In the genomic region with DNA sequence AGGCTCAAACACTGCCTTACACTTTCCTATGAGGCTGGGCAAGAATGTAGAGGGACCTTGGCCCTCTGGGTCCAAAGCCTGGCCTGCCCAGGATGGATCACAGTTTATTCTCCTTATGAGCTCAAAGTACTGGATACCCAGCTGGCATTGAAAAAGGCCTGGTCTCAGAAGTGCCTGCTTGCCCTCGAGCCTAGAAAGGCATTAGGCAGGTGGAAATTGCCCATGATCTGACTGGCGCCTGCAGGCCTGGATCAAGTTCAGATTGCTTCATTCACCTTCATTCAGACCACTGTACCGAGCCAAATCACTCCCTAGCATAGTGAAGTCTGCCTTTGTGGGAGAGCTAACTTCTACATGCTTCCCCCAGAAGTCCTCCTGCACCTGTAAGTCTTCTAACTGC, we compare ENCODE assay signal across 8 mouse cellular contexts. TPM values are rescaled to one million over a fixed set of nuclear protein-coding genes. Genes with fewer than 3 reads are reported as not detected.
DNase-seq lines count a peak whose midpoint lies in the region; ATAC-seq and TF ChIP-seq lines count a peak whose summit lies in the region.

No protein-coding gene starts in this region.

- peak overlapping the region; percentile 81; the same call in 1 of the 2 replicates for H3K4me3 ChIP-seq in lung, embryonic 14.5 days (ENCODE audit: low read depth, low read length)
- H3K4me3 ChIP-seq in embryonic facial prominence, embryonic 13.5 days = peak overlapping the region; percentile 96
- H3K4me3 ChIP-seq in intestine, postnatal 0 days (ENCODE audit: low read depth, low read length) = peak overlapping the region; percentile 95; the same call in 1 of the 2 replicates
- H3K4me3 ChIP-seq in midbrain, embryonic 16.5 days (ENCODE audit: low read depth, low read length) = peak overlapping the region; percentile 97
- no peak overlapping the region for H3K4me3 ChIP-seq in lung, adult 2 months (replicated peaks; ENCODE audit: extremely low read depth, low read depth, low read length)

- H3K27ac ChIP-seq in lung, embryonic 14.5 days (ENCODE audit: low read depth) = no peak overlapping the region
- H3K27ac ChIP-seq in embryonic facial prominence, embryonic 13.5 days = no peak overlapping the region
- H3K27ac ChIP-seq in intestine, postnatal 0 days (ENCODE audit: low read depth, low read length) = peak overlapping the region; percentile 98
- 0 out of 2 replicates have a peak overlapping the region, but pooled peaks have one; percentile 11 for H3K27ac ChIP-seq in midbrain, embryonic 16.5 days (ENCODE audit: low read length)

- no peaks in the 10 kb centered on the region for H3K36me3 ChIP-seq in lung, embryonic 14.5 days (ENCODE audit: insufficient read depth)
- no peaks in the 10 kb centered on the region for H3K36me3 ChIP-seq in embryonic facial prominence, embryonic 13.5 days
- H3K36me3 ChIP-seq in intestine, postnatal 0 days (ENCODE audit: control insufficient read depth, insufficient read depth) = no peaks in the 10 kb centered on the region
- no peaks in the 10 kb centered on the region for H3K36me3 ChIP-seq in midbrain, embryonic 16.5 days (ENCODE audit: control insufficient read depth, insufficient read depth, low read length)

- no peaks in the 10 kb centered on the region for H3K9me3 ChIP-seq in lung, embryonic 14.5 days (ENCODE audit: low read depth, low read length)
- H3K9me3 ChIP-seq in embryonic facial prominence, embryonic 13.5 days = no peaks in the 10 kb centered on the region
- no peaks in the 10 kb centered on the region for H3K9me3 ChIP-seq in intestine, postnatal 0 days (ENCODE audit: control insufficient read depth)
- no peaks in the 10 kb centered on the region for H3K9me3 ChIP-seq in midbrain, embryonic 16.5 days (replicated peaks; ENCODE audit: control insufficient read depth, low read length, poor library complexity, severe bottlenecking)

- H3K27me3 ChIP-seq in lung, embryonic 14.5 days (ENCODE audit: insufficient read depth, low read length) = no peaks in the 10 kb centered on the region
- no peaks in the 10 kb centered on the region for H3K27me3 ChIP-seq in embryonic facial prominence, embryonic 13.5 days
- H3K27me3 ChIP-seq in intestine, postnatal 0 days (replicated peaks; ENCODE audit: control insufficient read depth, insufficient read depth, low read length) = no peaks in the 10 kb centered on the region
- H3K27me3 ChIP-seq in midbrain, embryonic 16.5 days (ENCODE audit: control insufficient read depth, insufficient read depth, low read depth, low read length) = no peaks in the 10 kb centered on the region

- no peak for DNase-seq in lung, embryonic 14.5 days
- no peak for DNase-seq in lung, postnatal 4 days
- no peak for DNase-seq in urinary bladder, postnatal 14 days (ENCODE audit: low spot score)
- no peak for DNase-seq in urinary bladder, postnatal 25 days (ENCODE audit: low spot score)
- no peak for DNase-seq in lung, adult 2 months

- ATAC-seq in lung, embryonic 14.5 days (ENCODE audit: insufficient read depth) = no peak
- ATAC-seq in embryonic facial prominence, embryonic 13.5 days (ENCODE audit: insufficient number of reproducible peaks, insufficient read depth, low FRiP score, low TSS enrichment, low read depth) = no peak
- ATAC-seq in intestine, postnatal 0 days = peak; percentile 31
- no peak for ATAC-seq in midbrain, embryonic 16.5 days

- no peak overlapping the region for H3K9ac ChIP-seq in lung, embryonic 14.5 days
- peak overlapping the region; percentile 33; the same call in 1 of the 2 replicates for H3K9ac ChIP-seq in embryonic facial prominence, embryonic 13.5 days
- H3K9ac ChIP-seq in intestine, postnatal 0 days (ENCODE audit: low read depth, low read length) = no peak overlapping the region
- peak overlapping the region; percentile 99 for H3K9ac ChIP-seq in midbrain, embryonic 16.5 days (ENCODE audit: low read depth, low read length)

- WGBS in lung, embryonic 14.5 days = 70% methylated on average over 3 of the region's 3 CpGs
- 57% methylated on average over 3 of the region's 3 CpGs for WGBS in embryonic facial prominence, embryonic 13.5 days
- WGBS in intestine, postnatal 0 days = 44% methylated on average over 3 of the region's 3 CpGs
- WGBS in midbrain, embryonic 16.5 days = 57% methylated on average over 3 of the region's 3 CpGs
- WGBS in lung, adult 2 months = 29% methylated on average over 3 of the region's 3 CpGs

- H3K4me2 ChIP-seq in lung, embryonic 14.5 days = peak overlapping the region; percentile 88; the same call in 1 of the 2 replicates
- peak overlapping the region; percentile 91 for H3K4me2 ChIP-seq in embryonic facial prominence, embryonic 13.5 days
- H3K4me2 ChIP-seq in intestine, postnatal 0 days (replicated peaks; ENCODE audit: low read depth) = peak overlapping the region; percentile 87
- peak overlapping the region; percentile 89 for H3K4me2 ChIP-seq in midbrain, embryonic 16.5 days (ENCODE audit: low read length)

- TF ChIP-seq POLR2A in lung, adult 2 months (IDR thresholded peaks at IDR 0.05; ENCODE audit: borderline replicate concordance, extremely low read depth, low read depth, low read length) = no peak

- no peaks in the 10 kb centered on the region for H3K4me1 ChIP-seq in lung, embryonic 14.5 days (ENCODE audit: insufficient read depth)
- peaks cover 16% of the 10 kb centered on the region for H3K4me1 ChIP-seq in embryonic facial prominence, embryonic 13.5 days
- 0 out of 2 replicates have a peak, but pooled peaks cover 6% of the 10 kb centered on the region for H3K4me1 ChIP-seq in intestine, postnatal 0 days (replicated peaks; ENCODE audit: control insufficient read depth, insufficient read depth, low read length)
- peaks cover 9% of the 10 kb centered on the region; the same call in 1 of the 2 replicates for H3K4me1 ChIP-seq in midbrain, embryonic 16.5 days (ENCODE audit: control insufficient read depth, insufficient read depth, low read length)
- H3K4me1 ChIP-seq in lung, adult 2 months (ENCODE audit: control insufficient read depth, insufficient read depth, low read length) = peaks cover 6% of the 10 kb centered on the region

- TF ChIP-seq CTCF in lung, embryonic 14.5 days (IDR thresholded peaks at IDR 0.05; ENCODE audit: low read depth) = no peak
- no peak for TF ChIP-seq CTCF in intestine, postnatal 0 days (IDR thresholded peaks at IDR 0.05; ENCODE audit: low read depth)
- TF ChIP-seq CTCF in lung, adult 2 months (IDR thresholded peaks at IDR 0.05; ENCODE audit: insufficient read depth, low read length) = no peak

RNA-seq across cellular contexts. Expression of a gene that starts 22.3 kb away (rescaled TPM):
- 18.3 and 20.1 TPM in 2 replicates for polyA plus RNA-seq in lung, embryonic 14.5 days (2014; fragmentation: Nextera tagmentation; extraction: Ambion mirVana)
- polyA plus RNA-seq in embryonic facial prominence, embryonic 13.5 days (2015; fragmentation: Nextera tagmentation; extraction: Ambion mirVana) = 28.6 and 28.7 TPM in 2 replicates
- 15.4 and 19.0 TPM in 2 replicates for polyA plus RNA-seq in intestine, postnatal 0 days (2015; fragmentation: Nextera tagmentation; extraction: Ambion mirVana)
- polyA plus RNA-seq in midbrain, embryonic 16.5 days (2015; fragmentation: Nextera tagmentation; extraction: Ambion mirVana) = 33.6 and 34.4 TPM in 2 replicates
- polyA plus RNA-seq in lung, adult 2 months (2012; rRNA removed) = 21.5 and 21.9 TPM in 2 replicates

RNA-seq across cellular contexts. Expression of a gene that starts 24.4 kb away (rescaled TPM):
- polyA plus RNA-seq in lung, embryonic 14.5 days (2014; fragmentation: Nextera tagmentation; extraction: Ambion mirVana) = 193 and 208 TPM in 2 replicates
- 180 and 187 TPM in 2 replicates for polyA plus RNA-seq in embryonic facial prominence, embryonic 13.5 days (2015; fragmentation: Nextera tagmentation; extraction: Ambion mirVana)
- polyA plus RNA-seq in intestine, postnatal 0 days (2015; fragmentation: Nextera tagmentation; extraction: Ambion mirVana) = 173 and 190 TPM in 2 replicates
- polyA plus RNA-seq in midbrain, embryonic 16.5 days (2015; fragmentation: Nextera tagmentation; extraction: Ambion mirVana) = 171 and 181 TPM in 2 replicates
- polyA plus RNA-seq in lung, adult 2 months (2012; rRNA removed) = 130 and 199 TPM in 2 replicates

RNA-seq across cellular contexts. Expression of a gene that starts 48.4 kb away (rescaled TPM):
- polyA plus RNA-seq in lung, embryonic 14.5 days (2014; fragmentation: Nextera tagmentation; extraction: Ambion mirVana) = 106 and 114 TPM in 2 replicates
- 126 and 135 TPM in 2 replicates for polyA plus RNA-seq in embryonic facial prominence, embryonic 13.5 days (2015; fragmentation: Nextera tagmentation; extraction: Ambion mirVana)
- polyA plus RNA-seq in intestine, postnatal 0 days (2015; fragmentation: Nextera tagmentation; extraction: Ambion mirVana) = 93.0 and 99.7 TPM in 2 replicates
- 152 and 156 TPM in 2 replicates for polyA plus RNA-seq in midbrain, embryonic 16.5 days (2015; fragmentation: Nextera tagmentation; extraction: Ambion mirVana)
- 69.8 and 91.4 TPM in 2 replicates for polyA plus RNA-seq in lung, adult 2 months (2012; rRNA removed)

Comparison
In these comparisons a context has a peak if more than half of its experiments do, and no peak if none do; other contexts are left out.
1. H3K27ac ChIP-seq: peak in intestine, postnatal 0 days (single experiment) and midbrain, embryonic 16.5 days (single experiment); none in lung, embryonic 14.5 days (single experiment) and embryonic facial prominence, embryonic 13.5 days (single experiment).
2. H3K9ac ChIP-seq: peak in embryonic facial prominence, embryonic 13.5 days (single experiment) and midbrain, embryonic 16.5 days (single experiment); none in lung, embryonic 14.5 days (single experiment) and intestine, postnatal 0 days (single experiment).
3. Peak in every context shown above with its lines, with median percentiles within 50 percentile points of each other: H3K4me2 ChIP-seq.